Mouse (Mus musculus) cerebellum, adult 2 months (tissue): Measurements from ENCODE around the gene Pbx3.

Experiments used
- CTCF ChIP-seq: fragments of 200-500 bp; IDR thresholded peaks from 2 replicates; pipeline ENCODE4 v1.5.1; 2011; ENCODE audit warnings: low read depth, mild to moderate bottlenecking, control low read depth, low read length, moderate library complexity, borderline replicate concordance; ENCODE audit not compliant: insufficient read depth
- POLR2A ChIP-seq: fragments of 200-500 bp; IDR thresholded peaks from 2 replicates; pipeline ENCODE4 v1.6.1; 2011; ENCODE audit warnings: low read length, control low read depth, borderline replicate concordance; ENCODE audit not compliant: insufficient read depth

- no peak for TF ChIP-seq CTCF
- TF ChIP-seq POLR2A = no peak
These were observed 222.4 kb downstream of the Pbx3 start for GRCm38 (mm10) chr2:34150560-34150959.
